In the genomic region with DNA sequence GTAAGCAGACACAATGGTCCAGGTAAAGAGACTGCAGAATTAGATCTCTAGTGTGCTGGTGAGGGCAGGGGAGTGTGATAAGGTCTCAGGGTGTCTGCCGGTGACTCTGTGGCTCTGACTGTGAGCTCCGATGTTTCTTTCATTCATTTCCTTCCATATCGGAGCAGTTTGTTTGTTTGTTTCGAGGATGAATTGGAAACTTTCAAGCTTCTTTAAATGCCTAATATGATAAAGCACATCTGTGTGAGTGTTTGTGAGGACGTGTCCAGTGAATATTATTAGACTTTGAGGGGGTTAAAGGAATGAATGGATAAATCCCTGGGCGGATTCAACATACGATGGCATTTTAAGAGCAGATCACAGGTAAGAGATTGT, we compare ENCODE assay signal across 8 mouse cellular contexts. TPM values are rescaled to one million over a fixed set of nuclear protein-coding genes. Genes with fewer than 3 reads are reported as not detected.
DNase-seq lines count a peak whose midpoint lies in the region; ATAC-seq and TF ChIP-seq lines count a peak whose summit lies in the region.

No protein-coding gene starts in this region.

- TF ChIP-seq POLR2A in olfactory bulb, adult 2 months (IDR thresholded peaks at IDR 0.05; ENCODE audit: insufficient read depth, low read depth, low read length), result no peak

- no peak overlapping the region for H3K9ac ChIP-seq in lung, embryonic 15.5 days
- H3K9ac ChIP-seq in embryonic facial prominence, embryonic 12.5 days, result peak overlapping the region; percentile 15; the same call in 1 of the 2 replicates

- H3K4me2 ChIP-seq in lung, embryonic 15.5 days, result peak overlapping the region; percentile 55
- peak overlapping the region; percentile 51 for H3K4me2 ChIP-seq in embryonic facial prominence, embryonic 12.5 days (replicated peaks)

- H3K4me3 ChIP-seq in lung, embryonic 15.5 days, result peak overlapping the region; percentile 66
- H3K4me3 ChIP-seq in embryonic facial prominence, embryonic 12.5 days, result peak overlapping the region; percentile 61
- peak overlapping the region; percentile 61 for H3K4me3 ChIP-seq in limb, embryonic 10.5 days
- H3K4me3 ChIP-seq in olfactory bulb, adult 2 months (ENCODE audit: insufficient read depth, low read depth, low read length), result peak overlapping the region; percentile 96

- no peak for ATAC-seq in lung, embryonic 15.5 days (ENCODE audit: borderline replicate concordance, extremely low read depth, low FRiP score, low TSS enrichment)
- ATAC-seq in embryonic facial prominence, embryonic 12.5 days (ENCODE audit: insufficient number of reproducible peaks, insufficient read depth, low FRiP score, low TSS enrichment), result 0 out of 2 replicates have a peak, but pooled peaks have one; percentile 11

- TF ChIP-seq CTCF in olfactory bulb, adult 2 months (IDR thresholded peaks at IDR 0.05; ENCODE audit: insufficient read depth, low read depth, low read length), result peak; percentile 4

- no peaks in the 10 kb centered on the region for H3K27me3 ChIP-seq in lung, embryonic 15.5 days
- no peaks in the 10 kb centered on the region for H3K27me3 ChIP-seq in embryonic facial prominence, embryonic 12.5 days
- no peaks in the 10 kb centered on the region for H3K27me3 ChIP-seq in limb, embryonic 10.5 days (ENCODE audit: low read depth, poor library complexity, severe bottlenecking)

- WGBS in lung, embryonic 15.5 days, result 14% methylated on average over 7 of the region's 7 CpGs
- 25% methylated on average over 7 of the region's 7 CpGs for WGBS in embryonic facial prominence, embryonic 12.5 days
- 26% methylated on average over 7 of the region's 7 CpGs for WGBS in limb, embryonic 10.5 days
- 12% methylated on average over 7 of the region's 7 CpGs for WGBS in olfactory bulb, adult 2 months

- H3K27ac ChIP-seq in lung, embryonic 15.5 days, result peak overlapping the region; percentile 94
- H3K27ac ChIP-seq in embryonic facial prominence, embryonic 12.5 days, result 0 out of 2 replicates have a peak overlapping the region, but pooled peaks have one; percentile 6
- H3K27ac ChIP-seq in limb, embryonic 10.5 days, result peak overlapping the region; percentile 79; the same call in 1 of the 2 replicates
- peak overlapping the region; percentile 60; the same call in 1 of the 2 replicates for H3K27ac ChIP-seq in olfactory bulb, adult 2 months (ENCODE audit: insufficient read depth, low read depth, low read length)

- no peaks in the 10 kb centered on the region for H3K36me3 ChIP-seq in lung, embryonic 15.5 days
- H3K36me3 ChIP-seq in embryonic facial prominence, embryonic 12.5 days, result no peaks in the 10 kb centered on the region
- no peaks in the 10 kb centered on the region for H3K36me3 ChIP-seq in limb, embryonic 10.5 days

- peaks cover 14% of the 10 kb centered on the region for H3K4me1 ChIP-seq in lung, embryonic 15.5 days
- H3K4me1 ChIP-seq in embryonic facial prominence, embryonic 12.5 days, result no peaks in the 10 kb centered on the region
- H3K4me1 ChIP-seq in limb, embryonic 10.5 days, result peaks cover 14% of the 10 kb centered on the region
- H3K4me1 ChIP-seq in olfactory bulb, adult 2 months (ENCODE audit: control insufficient read depth, insufficient read depth, low read length), result peaks cover 12% of the 10 kb centered on the region

- no peak for DNase-seq in lung, postnatal 25 days (ENCODE audit: low spot score)
- no peak for DNase-seq in limb, embryonic 10.5 days (ENCODE audit: low spot score)
- no peak for DNase-seq in cerebellum, adult 9-10 months
- no peak for DNase-seq in layer of hippocampus, postnatal 36 days
- DNase-seq in kidney, postnatal 10 days, result no peak

- no peaks in the 10 kb centered on the region for H3K9me3 ChIP-seq in lung, embryonic 15.5 days
- no peaks in the 10 kb centered on the region for H3K9me3 ChIP-seq in embryonic facial prominence, embryonic 12.5 days
- no peaks in the 10 kb centered on the region for H3K9me3 ChIP-seq in limb, embryonic 10.5 days (replicated peaks)

RNA-seq across cellular contexts. Expression of gene Klrb1c, which starts 10.9 kb away (rescaled TPM):
- 0.15 and 0.16 TPM in 2 replicates for polyA plus RNA-seq in lung, embryonic 15.5 days (2015; fragmentation: Nextera tagmentation; extraction: Ambion mirVana)
- not detected in 2 replicates for polyA plus RNA-seq in embryonic facial prominence, embryonic 12.5 days (2016; fragmentation: Nextera tagmentation; extraction: Ambion mirVana)
- not detected in 2 replicates for polyA plus RNA-seq in limb, embryonic 10.5 days (2016; fragmentation: Nextera tagmentation; extraction: Ambion mirVana)
- not detected in 2 replicates for polyA plus RNA-seq in olfactory bulb, adult 2 months (2012; ENCODE audit: insufficient read depth, insufficient read length, low replicate concordance, missing spikeins)
- not detected for total RNA-seq in layer of hippocampus, postnatal 36 days (2021)

RNA-seq across cellular contexts. Expression of gene Gm44511, which starts 26.2 kb away (rescaled TPM):
- polyA plus RNA-seq in lung, embryonic 15.5 days (2015; fragmentation: Nextera tagmentation; extraction: Ambion mirVana), result not detected in 2 replicates
- not detected in 2 replicates for polyA plus RNA-seq in embryonic facial prominence, embryonic 12.5 days (2016; fragmentation: Nextera tagmentation; extraction: Ambion mirVana)
- not detected in 2 replicates for polyA plus RNA-seq in limb, embryonic 10.5 days (2016; fragmentation: Nextera tagmentation; extraction: Ambion mirVana)
- not detected in 2 replicates for polyA plus RNA-seq in olfactory bulb, adult 2 months (2012; ENCODE audit: insufficient read depth, insufficient read length, low replicate concordance, missing spikeins)
- not detected for total RNA-seq in layer of hippocampus, postnatal 36 days (2021)

RNA-seq across cellular contexts. Expression of gene Klrb1b, which starts 26.2 kb away (rescaled TPM):
- 0.16 and 0.18 TPM in 2 replicates for polyA plus RNA-seq in lung, embryonic 15.5 days (2015; fragmentation: Nextera tagmentation; extraction: Ambion mirVana)
- not detected in 2 replicates for polyA plus RNA-seq in embryonic facial prominence, embryonic 12.5 days (2016; fragmentation: Nextera tagmentation; extraction: Ambion mirVana)
- polyA plus RNA-seq in limb, embryonic 10.5 days (2016; fragmentation: Nextera tagmentation; extraction: Ambion mirVana), result not detected in 2 replicates
- polyA plus RNA-seq in olfactory bulb, adult 2 months (2012; ENCODE audit: insufficient read depth, insufficient read length, low replicate concordance, missing spikeins), result not detected in 2 replicates
- total RNA-seq in layer of hippocampus, postnatal 36 days (2021), result not detected

Comparison
In these comparisons a context has a peak if more than half of its experiments do, and no peak if none do; other contexts are left out.
1. H3K27ac ChIP-seq: peak in every context shown above with its lines; median percentile 94 in lung, embryonic 15.5 days; 79 in limb, embryonic 10.5 days; 60 in olfactory bulb, adult 2 months; 6 in embryonic facial prominence, embryonic 12.5 days.